ENCODE assay signal across 20 mouse cellular contexts in the genomic region with DNA sequence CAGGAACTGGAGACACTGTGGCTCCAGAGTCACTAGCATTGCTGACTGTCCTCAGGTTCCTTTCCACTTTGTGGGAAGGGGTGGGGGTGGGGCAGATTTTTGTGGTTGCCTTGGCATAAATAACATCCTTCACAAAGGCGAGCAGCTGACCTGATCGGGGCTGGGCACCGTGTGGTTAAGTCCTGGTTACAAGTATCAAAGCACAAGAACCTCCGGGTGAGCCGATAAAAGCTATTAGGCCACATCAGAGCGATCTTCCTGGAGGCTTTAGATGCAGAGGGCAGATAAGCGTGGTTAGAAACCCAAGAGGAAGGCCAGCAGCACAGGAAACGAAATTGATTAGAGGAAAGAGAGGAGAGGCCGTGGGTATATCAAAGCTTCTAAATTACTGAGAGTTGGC. TPM values are rescaled to one million over a fixed set of nuclear protein-coding genes. Genes with fewer than 3 reads are reported as not detected.
A peak's percentile ranks its signal among the peaks of the same experiment; 100 is the strongest.
DNase-seq lines count a peak whose midpoint lies in the region; ATAC-seq and TF ChIP-seq lines count a peak whose summit lies in the region.
"Had no signal": no experiment of that assay in that cellular context is flagged by ENCODE, and none has a peak within 500 bp of the region (broad histone marks: within the 10 kb centered on the region; RNA-seq: fewer than 3 reads in every experiment).

No protein-coding gene starts in this region.

- no peaks in the 10 kb centered on the region for H3K36me3 ChIP-seq in testis, adult 2 months (ENCODE audit: control insufficient read depth, insufficient read depth, low read length)
- H3K36me3 ChIP-seq in neural tube, embryonic 15.5 days, result no peaks in the 10 kb centered on the region
- H3K36me3 ChIP-seq: embryonic facial prominence, embryonic 12.5 days; G1E; liver, embryonic 12.5 days; midbrain, embryonic 13.5 days; neural tube, embryonic 12.5 days had no signal

- H3K4me3 ChIP-seq in testis, adult 2 months (ENCODE audit: control insufficient read depth, low read depth, low read length), result no peak overlapping the region
- H3K4me3 ChIP-seq in neural tube, embryonic 15.5 days (replicated peaks), result no peak overlapping the region
- H3K4me3 ChIP-seq: embryonic facial prominence, embryonic 12.5 days; forebrain, embryonic 13.5 days; liver, embryonic 12.5 days; midbrain, embryonic 13.5 days; neural tube, embryonic 12.5 days had no signal

- H3K27me3 ChIP-seq in testis, adult 2 months (ENCODE audit: control insufficient read depth, insufficient read depth, low read length), result no peaks in the 10 kb centered on the region
- no peaks in the 10 kb centered on the region for H3K27me3 ChIP-seq in neural tube, embryonic 15.5 days (replicated peaks)
- H3K27me3 ChIP-seq: embryonic facial prominence, embryonic 12.5 days; forebrain, embryonic 13.5 days; liver, embryonic 12.5 days; midbrain, embryonic 13.5 days; neural tube, embryonic 12.5 days had no signal

- TF ChIP-seq CTCF in testis, adult 2 months (IDR thresholded peaks at IDR 0.05; ENCODE audit: control insufficient read depth, insufficient read depth, insufficient replicate concordance, low read depth, low read length), result no peak

- ATAC-seq in megakaryocyte-erythroid progenitor cell, adult 5-6 weeks (replicated peaks; ENCODE audit: low FRiP score, low TSS enrichment, poor library complexity, severe bottlenecking), result no peak
- ATAC-seq in neural tube, embryonic 15.5 days (ENCODE audit: low FRiP score), result no peak
- ATAC-seq: forebrain, embryonic 13.5 days; inflammation-experienced regulatory T-cells, adult 6 months; liver, embryonic 12.5 days; lung, postnatal 0 days; midbrain, embryonic 13.5 days had no signal

- DNase-seq in embryo, embryonic 11 days, result peak; percentile 38
- DNase-seq in embryo, embryonic 10 days (ENCODE audit: low spot score), result no peak
- no peak for DNase-seq in testis, postnatal 10 days (ENCODE audit: low spot score)
- peak; percentile 10 for DNase-seq in induced T-regulatory cell, adult 2 months (ENCODE audit: low read depth)
- DNase-seq in gastrocnemius, adult 8-10 months (ENCODE audit: low spot score in 2 of 2), result no peak
- DNase-seq: cerebellum, adult 18-20 months; heart, postnatal 10 days; kidney, postnatal 14 days; thymus, postnatal 14 days had no signal

- TF ChIP-seq POLR2A in testis, adult 2 months (IDR thresholded peaks at IDR 0.05; ENCODE audit: control insufficient read depth, low read depth, low read length), result no peak

- H3K4me1 ChIP-seq in testis, adult 2 months (ENCODE audit: control insufficient read depth, insufficient read depth, low read length), result peaks cover 3% of the 10 kb centered on the region; the same call in 1 of the 2 replicates
- no peaks in the 10 kb centered on the region for H3K4me1 ChIP-seq in neural tube, embryonic 15.5 days
- H3K4me1 ChIP-seq: liver, embryonic 12.5 days; neural tube, embryonic 12.5 days had no signal

- H3K4me2 ChIP-seq in neural tube, embryonic 15.5 days, result no peak overlapping the region
- H3K4me2 ChIP-seq: embryonic facial prominence, embryonic 12.5 days; forebrain, embryonic 13.5 days; liver, embryonic 12.5 days; midbrain, embryonic 13.5 days; neural tube, embryonic 12.5 days had no signal

- H3K9ac ChIP-seq in neural tube, embryonic 15.5 days (replicated peaks), result no peak overlapping the region
- H3K9ac ChIP-seq: embryonic facial prominence, embryonic 12.5 days; forebrain, embryonic 13.5 days; liver, embryonic 12.5 days; midbrain, embryonic 13.5 days; neural tube, embryonic 12.5 days had no signal

- WGBS in neural tube, embryonic 15.5 days, result 82% methylated on average over 9 of the region's 9 CpGs

- 0 out of 2 replicates have a peak, but pooled peaks cover 2% of the 10 kb centered on the region for H3K9me3 ChIP-seq in neural tube, embryonic 15.5 days (replicated peaks)
- H3K9me3 ChIP-seq: embryonic facial prominence, embryonic 12.5 days; liver, embryonic 12.5 days; neural tube, embryonic 12.5 days had no signal

- H3K27ac ChIP-seq in testis, adult 2 months (ENCODE audit: control insufficient read depth, insufficient read depth, low read depth, low read length), result peak overlapping the region; percentile 32; the same call in 1 of the 2 replicates
- no peak overlapping the region for H3K27ac ChIP-seq in neural tube, embryonic 15.5 days (replicated peaks)
- H3K27ac ChIP-seq: embryonic facial prominence, embryonic 12.5 days; forebrain, embryonic 13.5 days; liver, embryonic 12.5 days; midbrain, embryonic 13.5 days; neural tube, embryonic 12.5 days had no signal

RNA-seq across cellular contexts. Expression of gene Slc7a11, which starts 55.1 kb away (rescaled TPM):
- polyA plus RNA-seq in testis, adult 2 months (2012; rRNA removed), result 3.0 TPM in 2 replicates
- under 1 TPM in 3 of 4 experiments, not detected in 1; 0.05 to 0.12 (median 0.09) TPM for total RNA-seq in gastrocnemius, adult 8-10 months (2022)
- 0.59 TPM in 1 of 2 replicates, not detected in the other for total RNA-seq in megakaryocyte-erythroid progenitor cell, adult 5-6 weeks (2014; fragmentation: Nextera tagmentation)
- 0.09 and 0.34 TPM in 2 replicates for total RNA-seq in megakaryocyte-erythroid progenitor cell, adult 5-6 weeks (2017)
- polyA plus RNA-seq in neural tube, embryonic 15.5 days (2015; fragmentation: Nextera tagmentation; extraction: Ambion mirVana), result 3.0 and 3.1 TPM in 2 replicates

Comparison
In these comparisons a context has a peak if more than half of its experiments do, and no peak if none do; other contexts are left out.
1. DNase-seq: peak in embryo, embryonic 11 days (single experiment) and induced T-regulatory cell, adult 2 months (single experiment); none in embryo, embryonic 10 days (single experiment), testis, postnatal 10 days (single experiment) and gastrocnemius, adult 8-10 months (0 of 2).